Mouse (Mus musculus): ENCODE data around the gene Lama1.
A peak's percentile ranks its signal among the peaks of the same experiment; 100 is the strongest.

Gene Lama1

DNA sequence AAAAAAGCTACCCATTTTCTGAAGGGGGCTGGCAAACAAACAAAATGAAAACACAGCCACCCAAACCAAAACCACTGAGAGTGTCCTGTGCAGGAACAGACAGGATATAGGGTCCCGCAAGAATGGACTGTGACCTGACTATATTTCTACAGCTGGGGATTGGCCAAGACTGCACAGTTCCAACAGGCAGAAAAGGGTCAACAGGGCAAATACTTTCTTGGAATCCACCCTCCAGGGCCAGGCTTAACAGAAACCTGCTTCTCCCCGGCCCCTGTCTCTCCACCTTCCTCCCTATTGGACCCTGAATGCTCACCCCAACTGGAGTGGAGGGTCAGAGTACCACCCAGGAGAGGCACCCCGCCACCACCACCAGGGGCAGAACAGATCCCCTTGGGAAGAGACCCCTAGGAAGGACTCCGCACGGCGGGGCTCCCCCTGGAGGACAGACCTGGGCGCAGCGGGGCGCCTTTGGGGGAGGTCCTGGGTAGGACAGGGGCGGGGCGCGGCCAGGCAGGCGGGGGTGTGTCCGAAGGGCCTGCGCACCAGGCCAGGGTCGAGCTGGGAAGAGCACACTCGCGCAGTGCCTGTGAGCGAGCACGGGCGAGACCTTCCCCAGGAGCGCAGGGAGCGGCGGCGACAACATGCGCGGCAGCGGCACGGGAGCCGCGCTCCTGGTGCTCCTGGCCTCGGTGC is at the start of gene Lama1:
Gene Lama1 (plus strand): TSS at position 566 of the 693 bp plus-strand sequence.
- peak in 1 of 2 experiments; percentile 9 for DNase-seq

DNA sequence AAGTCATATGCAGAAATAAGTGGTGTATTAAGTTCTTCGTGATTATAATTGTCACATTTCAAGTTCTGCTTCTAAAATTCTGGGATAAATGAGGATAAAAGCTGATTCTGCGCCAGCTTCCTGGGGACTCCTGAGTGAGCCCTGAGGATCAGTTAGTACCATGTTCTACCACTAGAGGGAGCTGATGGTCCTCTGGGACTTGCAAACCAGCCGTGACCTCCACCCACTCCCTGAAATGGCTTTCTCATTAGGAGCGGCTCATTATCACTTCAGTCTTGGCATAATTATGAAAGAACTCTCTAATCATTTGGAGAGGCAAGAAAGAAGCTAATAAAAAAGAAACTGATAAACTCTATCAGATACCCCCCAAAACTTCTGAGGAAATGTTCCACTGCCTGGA is 45.6 kb upstream of the Lama1 start:
- DNase-seq = peak; percentile 22 to 56

DNA sequence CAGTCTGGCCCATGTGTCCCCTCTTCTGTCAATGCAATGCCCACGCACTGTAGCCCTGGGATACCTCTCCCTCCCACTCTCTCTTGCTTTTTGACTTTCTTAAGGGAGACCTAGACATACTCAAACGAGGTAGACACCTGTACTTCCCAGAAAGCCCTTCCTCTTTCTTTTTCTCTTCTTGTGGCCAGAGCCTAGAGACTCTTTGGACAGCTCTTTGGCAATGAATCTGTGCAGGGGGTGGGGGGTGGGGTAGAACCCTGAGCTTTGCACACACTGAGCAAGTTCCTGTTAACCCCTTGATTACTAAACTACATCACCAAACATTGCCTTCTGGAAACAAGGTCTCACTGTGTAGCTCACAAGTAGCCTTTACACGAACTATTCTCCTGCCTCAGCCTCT is 32.8 kb upstream of the Lama1 start:
- no peak for DNase-seq

DNA sequence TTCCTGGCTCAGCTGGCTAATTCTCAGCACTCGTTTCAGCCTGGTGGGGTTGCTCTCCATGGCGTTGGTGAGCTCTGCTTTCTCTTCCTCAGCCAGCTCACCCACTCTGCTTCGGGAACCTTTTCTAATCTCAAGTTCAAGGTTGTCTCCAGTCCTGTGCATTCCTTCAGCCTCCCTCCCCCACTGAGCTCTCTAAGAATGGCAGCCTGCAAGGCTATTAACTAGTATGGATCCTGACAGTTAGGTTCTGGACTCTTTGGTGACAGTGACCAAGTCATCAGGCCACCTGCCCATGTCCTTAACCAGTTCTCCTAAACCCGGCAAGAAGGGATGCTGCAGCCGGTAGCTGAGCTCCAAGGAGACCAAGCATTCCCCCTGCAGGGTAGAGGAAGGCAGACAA is 30.1 kb upstream of the Lama1 start:
- DNase-seq = no peak

DNA sequence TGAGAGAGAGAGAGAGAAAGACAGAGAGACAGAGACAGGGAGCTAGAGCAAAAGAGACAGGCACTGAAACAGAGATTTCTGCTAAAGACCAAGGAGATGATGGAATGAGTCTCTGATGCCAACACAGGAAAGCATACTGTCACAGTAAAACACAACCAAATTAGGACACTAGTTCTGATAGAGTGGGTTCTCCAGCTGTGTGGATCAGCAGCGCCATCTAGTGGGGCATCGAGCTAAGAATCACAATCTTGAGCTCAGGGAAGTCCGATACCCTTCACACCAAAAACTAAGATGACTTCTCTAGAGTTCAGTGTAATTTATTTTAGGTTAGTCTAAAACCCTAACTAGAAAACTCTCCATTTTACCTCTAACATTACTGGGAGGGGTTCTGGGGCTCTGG is 29.1 kb upstream of the Lama1 start:
- peak; percentile 23 to 29 for DNase-seq

DNA sequence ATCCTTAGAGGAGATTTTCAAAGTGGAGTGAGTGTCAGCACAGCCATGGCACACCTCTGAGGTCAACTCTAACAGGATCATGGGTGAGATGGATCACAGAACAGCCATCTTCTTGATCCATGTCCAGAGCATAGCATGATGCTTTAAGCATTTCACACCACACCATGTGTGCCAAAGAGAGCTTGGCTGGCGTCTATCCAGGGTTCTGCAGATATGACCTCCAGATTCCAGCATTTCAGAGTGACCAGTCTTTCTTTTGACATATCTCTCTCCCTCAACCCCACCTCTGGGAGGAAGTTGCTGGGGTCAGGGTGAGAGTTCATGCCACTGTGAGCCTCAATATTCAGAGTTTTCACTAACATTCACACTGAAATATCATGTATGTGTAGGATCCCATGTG is 18.5 kb upstream of the Lama1 start:
- DNase-seq = no peak

DNA sequence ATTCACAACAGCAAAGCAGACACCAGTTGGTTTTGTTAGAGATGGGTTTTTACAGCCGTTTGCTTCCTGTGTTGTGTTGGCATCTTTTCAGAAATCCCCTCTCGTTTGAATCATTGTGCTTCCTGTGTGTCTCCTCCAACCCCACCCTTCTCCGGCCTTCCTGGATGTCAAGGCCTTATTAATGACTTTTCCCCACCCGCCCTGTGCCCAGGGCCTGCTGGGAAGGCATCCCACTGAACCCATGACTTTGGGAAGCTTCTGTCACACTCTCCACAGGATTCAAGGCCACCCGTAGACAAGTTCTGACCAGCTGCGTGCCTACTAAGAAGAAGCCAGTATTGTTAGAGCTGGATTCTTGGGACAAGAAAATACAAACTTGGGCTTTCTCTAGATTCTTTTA is 16.0 kb upstream of the Lama1 start:
- no peak for DNase-seq

DNA sequence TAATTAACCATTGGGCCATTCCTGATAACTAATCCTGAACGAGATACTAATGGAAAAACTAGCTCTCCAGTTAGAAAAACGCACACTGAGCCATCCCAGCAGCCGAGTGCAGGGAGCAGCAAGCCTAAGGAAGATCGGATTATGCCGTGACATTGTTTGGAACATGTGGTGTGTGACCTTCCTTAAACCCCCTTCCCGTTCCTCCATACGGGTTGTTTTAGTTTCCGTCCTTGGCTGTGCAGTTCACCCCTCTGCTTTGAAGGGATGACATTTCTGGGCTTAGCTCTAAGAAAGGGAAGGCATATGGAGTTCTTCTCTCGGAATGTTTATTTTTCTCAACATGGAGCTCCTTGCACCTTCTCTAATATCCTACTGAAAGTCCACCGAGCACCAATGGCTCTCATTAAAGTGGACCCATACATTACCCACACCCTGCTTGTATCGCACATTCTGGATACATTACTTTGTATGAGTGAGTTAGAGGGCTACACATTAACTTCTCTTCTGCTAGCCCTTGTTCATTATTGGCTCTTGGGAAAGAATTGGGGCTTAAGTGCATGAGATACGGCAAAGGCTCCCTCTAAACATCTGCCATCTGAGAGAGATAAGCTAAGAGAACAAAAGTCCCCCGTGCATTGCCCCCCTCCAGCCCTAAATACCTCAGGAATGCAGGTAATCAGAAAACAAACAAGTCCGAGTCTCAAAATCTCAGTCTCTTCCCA is 11.9 kb upstream of the Lama1 start:
- DNase-seq = no peak

DNA sequence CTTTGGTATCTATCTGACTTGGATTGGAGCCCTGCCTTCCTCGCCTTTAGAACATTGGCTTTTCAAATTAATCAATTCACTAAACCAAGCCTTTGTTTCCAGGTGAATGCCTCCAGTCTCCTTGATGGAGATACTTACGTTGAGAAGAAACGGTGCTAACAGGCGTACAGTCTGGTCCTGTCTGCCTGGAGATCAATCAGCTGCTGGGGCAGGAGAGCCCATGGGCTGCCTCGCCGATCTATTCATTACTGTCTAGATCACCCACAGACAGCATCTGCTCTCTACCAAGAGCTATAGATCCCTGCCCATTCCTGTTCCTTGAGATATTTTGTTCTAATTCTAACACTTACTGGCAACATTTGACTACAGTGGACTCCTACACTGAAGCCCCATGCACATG is 9.6 kb upstream of the Lama1 start:
- no peak for DNase-seq

DNA sequence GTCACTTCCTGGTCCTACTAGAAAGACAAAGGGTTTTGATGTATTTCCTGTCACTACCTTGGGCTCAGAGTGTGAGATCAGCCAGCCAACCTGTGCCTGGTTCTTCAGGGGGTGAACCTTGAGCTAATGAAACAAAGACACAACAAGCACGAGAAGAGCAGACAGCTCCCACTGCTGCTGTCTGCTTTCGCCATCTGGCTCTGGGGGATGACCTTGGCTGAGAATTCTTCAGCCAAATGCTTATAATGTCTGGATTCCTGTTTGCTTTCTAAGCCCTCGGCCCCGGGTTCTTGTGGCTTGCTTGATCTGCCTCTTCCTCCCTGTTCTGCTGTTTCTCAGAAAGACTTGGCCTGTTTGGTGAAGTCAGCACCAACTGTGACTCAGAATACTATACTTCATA is 6.4 kb upstream of the Lama1 start:
- DNase-seq = no peak

DNA sequence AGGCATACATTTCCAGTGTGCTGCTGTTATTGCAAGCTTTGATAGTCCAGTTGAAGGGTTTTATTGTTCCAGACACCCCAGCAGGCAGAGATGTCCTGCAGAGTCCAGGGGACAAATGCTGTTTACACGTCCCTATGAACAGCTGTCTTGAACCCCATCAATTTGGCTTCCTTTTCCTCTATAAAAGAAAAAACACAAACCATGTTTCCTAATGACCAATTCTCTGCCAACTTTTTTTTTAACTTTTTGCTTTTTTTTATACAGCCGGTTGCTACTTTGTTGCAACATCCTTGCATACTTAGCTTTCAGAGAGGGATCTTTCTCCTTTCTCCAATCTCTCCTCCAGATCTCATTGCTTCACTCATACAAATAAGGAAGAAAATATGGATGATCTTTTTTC is 4.4 kb upstream of the Lama1 start:
- DNase-seq = no peak

DNA sequence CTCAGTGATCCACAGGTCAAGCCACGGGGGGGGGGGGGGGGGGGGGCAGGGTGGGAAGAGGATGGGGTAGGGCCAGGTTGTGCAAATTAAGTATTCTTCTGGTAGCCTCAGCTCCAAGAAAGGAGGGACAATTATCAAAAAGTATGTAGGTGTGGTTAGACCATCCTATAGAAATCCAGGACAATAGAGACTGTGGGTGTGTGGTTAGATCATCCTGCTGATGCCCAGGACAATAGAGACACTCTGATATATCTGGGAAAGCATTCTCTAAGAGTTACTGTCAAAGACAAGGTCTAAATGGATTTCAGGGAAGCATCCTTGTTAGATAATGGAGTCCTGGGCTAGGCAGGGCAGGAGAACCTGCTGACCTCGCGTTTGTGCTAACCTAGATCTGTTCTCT is 3.2 kb upstream of the Lama1 start:
- DNase-seq = no peak

DNA sequence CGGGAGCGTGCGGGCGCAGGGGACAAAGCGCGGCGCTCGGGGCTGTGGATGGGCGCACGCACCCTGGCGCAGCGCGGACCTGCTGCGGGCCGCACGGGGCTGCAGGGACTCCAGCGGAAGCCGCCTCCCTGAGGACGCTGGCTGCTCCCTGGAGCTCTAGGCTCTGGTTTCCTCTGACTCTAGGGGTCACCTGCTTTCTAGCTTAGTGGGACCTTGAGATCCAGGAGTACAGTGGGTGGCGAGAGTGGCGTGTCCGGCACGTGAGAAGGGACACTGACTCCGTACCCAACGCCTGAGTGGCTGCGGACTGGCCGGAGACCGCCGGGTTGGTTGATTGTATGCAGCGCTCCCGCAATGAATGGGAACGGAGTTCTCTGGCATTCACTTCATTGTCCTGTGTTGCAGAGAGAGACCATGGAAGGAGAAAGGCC is 417 bp downstream of the Lama1 start:
- no peak for DNase-seq

DNA sequence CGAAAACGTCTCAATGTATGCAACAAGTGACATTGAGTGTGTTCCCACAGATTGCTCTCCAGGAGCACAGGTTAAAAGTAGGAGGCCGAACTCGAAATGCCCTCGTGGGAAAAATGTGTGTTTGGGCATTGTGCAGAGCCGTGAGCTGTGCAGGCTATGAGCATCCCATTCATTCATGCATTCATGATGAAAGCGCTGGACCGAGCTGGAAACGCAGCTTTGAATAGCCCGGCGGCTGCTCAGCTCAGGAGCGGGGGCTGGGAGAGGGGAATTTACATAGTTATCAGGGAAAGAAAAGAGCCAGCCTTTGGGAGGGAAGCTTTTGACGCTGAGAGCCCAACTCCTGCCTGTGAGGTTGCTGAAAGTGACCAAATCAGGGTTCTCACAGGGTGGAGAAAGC is 1.2 kb downstream of the Lama1 start:
- DNase-seq = no peak

DNA sequence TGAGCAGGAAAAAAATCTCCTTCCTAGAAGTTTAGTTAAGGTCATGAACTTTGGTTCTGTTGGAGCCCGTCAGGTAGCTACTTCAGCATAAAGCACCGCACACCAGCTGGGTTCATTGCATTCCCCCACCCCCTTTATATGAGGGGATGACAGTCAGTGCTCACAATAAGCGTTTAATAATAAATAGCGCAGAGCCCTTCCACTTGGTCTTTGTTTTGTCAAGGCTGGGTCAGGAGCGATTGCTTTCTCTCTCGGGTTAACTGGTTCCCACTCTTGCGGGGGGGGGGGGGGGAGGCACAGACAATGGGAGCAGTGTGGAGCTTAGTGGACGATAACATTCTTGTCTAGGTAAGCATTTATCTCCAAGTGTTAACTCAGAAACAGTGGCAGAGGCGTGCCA is 4.7 kb downstream of the Lama1 start:
- DNase-seq = no peak

DNA sequence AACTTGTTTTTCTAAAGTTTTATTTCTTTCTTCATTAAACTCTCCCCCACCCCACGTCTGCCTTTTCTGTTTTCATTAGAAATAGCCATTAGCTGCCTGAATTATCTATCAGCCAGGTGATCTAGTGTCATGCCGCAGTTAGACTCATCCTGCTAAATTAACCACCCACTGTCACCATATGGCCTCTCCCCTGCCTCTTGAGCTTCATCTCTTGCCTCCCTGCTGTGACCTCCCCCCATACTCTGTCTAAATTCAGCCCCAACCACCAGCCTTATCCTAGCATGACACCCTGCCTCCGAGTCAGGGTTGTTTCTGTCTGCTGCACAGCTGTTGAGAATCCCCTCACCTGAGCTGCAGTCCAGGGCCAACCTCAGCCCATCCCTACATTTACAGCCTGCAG is 5.9 kb downstream of the Lama1 start:
- DNase-seq = no peak

DNA sequence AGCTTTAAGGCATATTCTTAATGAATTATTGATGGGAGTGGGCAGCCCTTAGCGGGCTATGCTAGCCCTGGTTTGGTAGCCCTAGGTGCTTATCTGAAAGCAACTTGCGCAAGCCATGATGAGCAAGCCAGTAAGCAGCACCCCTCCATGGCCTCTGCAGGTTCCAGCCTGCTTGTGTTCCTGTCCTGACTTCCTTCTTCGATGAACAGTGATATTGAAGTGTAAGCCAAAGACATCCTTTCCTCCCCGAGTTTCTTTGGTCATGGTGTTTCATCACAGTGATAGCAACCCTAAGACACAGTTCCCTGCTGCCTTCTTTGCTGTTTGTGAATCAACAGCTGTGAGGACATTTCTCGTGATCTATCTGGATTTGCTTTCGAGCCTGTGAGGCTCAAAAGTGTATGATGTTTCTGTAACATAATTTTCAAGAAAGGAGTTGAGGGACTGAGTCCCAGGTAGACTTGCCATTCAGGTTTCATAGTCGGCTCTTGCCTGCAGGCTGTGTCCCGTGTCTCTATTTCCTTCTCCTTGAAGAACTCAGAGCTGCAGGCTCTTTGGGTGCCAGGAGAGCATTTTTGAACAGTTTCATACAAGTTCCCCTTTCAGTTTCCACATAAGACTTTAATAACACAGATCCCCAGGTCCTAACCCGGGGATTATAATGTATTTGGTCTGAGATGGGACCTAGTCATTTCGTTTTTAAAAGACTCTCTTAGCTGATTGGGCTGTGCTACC is 8.1 kb downstream of the Lama1 start:
- no peak for DNase-seq

DNA sequence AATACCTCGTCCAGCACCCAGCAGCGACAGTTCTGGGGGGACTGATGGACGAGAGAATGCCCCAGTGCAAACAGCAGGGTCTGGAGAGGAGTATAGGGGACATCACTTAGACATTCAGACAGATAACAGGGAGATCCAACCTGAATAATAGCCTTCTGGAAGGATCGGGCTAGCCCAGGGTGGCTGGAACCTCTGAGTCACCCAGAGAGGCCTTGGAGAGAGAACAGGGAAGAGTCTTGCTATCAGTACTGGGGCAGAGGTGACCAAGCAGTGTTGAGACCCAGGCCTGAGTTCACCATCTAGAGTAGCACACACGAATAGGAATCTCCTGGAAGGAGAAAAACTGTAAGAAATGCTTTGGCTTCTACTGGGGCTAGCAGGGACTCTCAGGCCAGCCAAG is 9.3 kb downstream of the Lama1 start:
- DNase-seq = no peak

DNA sequence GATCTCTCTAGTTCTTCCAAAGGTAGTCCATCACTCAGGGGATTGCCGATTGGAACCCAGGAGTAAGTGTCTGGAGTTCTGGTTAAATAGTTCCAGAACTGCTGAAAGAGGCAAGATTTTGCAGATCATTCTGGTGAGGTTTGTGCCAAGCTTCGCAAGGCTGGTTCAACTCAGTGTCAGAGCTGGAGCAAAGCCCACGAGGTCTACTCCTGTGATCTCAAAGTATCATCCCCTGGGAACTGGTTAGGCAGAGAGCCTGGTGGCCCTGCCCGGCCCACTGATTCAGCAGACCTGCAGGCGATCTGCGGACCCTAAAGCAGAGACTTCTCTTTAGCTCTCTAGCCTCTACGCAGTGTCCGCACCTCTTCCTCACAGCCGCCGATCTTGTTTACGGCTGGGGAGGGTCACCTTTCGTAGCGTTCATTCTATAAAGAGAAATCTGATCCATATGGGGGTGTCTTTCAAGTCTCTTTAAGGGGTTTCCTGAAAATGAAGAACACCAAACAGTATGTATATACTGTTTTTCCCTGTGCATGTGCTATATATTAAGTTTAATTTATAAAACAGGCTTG is 10.8 kb downstream of the Lama1 start:
- no peak for DNase-seq

DNA sequence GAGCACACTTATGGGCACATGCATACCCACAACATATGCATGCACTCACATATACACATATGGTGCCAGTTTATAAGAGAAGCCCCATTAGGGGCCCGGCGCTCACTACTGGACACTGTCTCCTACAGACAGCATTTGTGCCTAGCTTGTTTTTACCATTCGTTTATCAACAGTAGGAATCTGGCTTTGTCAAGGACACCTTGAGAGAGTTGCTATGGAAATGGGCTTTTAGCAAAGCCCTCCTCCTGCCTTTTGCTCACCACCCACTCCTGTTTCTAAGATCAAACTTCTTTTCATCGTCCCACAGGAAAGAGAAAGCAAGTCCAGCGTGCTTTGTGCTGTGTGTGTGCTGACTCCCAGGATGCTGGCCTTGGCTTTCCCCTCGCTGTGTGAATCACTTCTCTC is 13.3 kb downstream of the Lama1 start:
- DNase-seq = no peak

DNA sequence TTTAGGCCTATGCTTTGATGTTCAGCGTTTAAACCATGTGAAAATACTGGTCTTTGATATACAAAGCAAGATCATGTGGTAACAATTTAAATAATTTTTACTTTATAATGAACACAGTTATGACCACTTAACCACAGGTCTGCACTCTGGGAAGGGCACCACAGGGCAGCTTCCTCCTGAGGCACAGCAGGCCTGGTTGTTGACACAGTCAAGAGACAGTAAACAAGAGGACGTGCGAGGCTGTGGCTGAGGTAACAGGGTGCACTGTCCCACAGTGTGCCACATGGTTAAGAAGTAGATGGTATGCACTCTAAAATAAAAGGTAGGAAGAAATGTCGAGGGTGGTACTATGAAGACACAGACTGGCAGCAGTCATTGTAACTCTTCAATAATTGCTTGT is 14.3 kb downstream of the Lama1 start:
- DNase-seq = no peak

DNA sequence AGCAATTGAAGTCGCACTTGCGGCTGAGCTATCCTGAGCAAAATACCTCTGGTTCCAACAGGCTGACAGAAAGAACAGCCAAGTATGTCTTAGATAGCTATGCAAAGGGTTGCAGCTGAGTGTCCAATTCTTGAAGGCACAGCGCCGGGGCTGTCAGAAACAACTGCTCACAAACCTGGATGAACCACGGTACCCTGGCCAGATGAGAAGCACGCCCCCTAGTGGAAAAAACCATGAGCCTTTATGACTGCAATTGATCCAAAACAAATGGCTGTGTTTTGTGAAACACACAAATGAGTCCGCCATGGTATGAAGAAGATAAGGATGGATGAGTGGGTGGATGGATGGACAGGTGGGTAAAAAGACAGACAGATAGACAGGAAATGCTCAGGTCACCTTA is 15.9 kb downstream of the Lama1 start:
- no peak for DNase-seq

DNA sequence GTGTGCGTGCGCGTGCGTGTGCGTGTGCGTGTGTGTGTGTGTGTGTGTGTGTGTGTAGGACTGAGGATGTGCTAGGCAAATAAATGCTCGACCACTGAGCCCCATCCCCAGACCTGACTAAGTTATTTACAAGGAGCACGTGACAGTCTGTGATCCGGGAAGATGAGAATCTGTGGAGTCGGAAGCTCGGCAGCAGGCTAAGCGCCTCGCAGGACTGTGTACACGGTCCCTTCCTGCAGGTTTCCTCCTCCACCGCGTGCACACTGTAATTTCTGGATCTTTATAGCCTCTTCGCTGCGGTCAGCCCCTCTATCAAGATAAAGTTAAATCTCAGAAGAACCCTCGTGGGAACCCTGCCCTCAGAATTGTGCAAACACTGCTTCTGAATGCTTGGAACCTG is 18.4 kb downstream of the Lama1 start:
- no peak for DNase-seq

DNA sequence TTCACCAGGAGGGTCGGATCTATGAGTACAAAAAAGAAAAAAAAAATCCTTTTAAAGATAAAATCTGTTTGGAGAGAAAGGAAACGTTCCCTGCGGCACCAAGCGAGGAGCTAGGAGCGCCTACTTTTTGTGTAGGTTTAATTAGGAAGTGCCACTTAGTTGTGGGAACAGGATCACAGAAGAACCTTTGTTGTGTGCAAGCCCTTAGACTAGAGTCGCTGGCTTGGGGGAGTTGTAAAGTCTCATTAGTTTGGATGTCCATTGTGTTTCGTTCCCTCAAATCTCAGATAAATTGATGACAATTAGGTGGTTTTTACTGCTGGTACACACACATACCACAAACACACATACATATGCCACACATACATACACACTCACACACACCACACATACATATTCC is 25.0 kb downstream of the Lama1 start:
- no peak for DNase-seq

All from cerebellum, postnatal 36 days (tissue).